Mouse (Mus musculus) embryonic facial prominence, embryonic 13.5 days (tissue): ENCODE results near the gene Itpr2. TPM values are rescaled to one million over a fixed set of nuclear protein-coding genes. Genes with fewer than 3 reads are reported as not detected.
A peak's percentile ranks its signal among the peaks of the same experiment; 100 is the strongest.

Experiments
- ATAC-seq: fragments of 200-750 bp; cut with Nextera tagmentation; 2 replicates; pipeline ENCODE4 v1.8.0; 2017; ENCODE audit warnings: low read depth; ENCODE audit not compliant: insufficient number of reproducible peaks, insufficient read depth, low FRiP score, low TSS enrichment
- H3K27ac ChIP-seq: fragments of 300-500 bp; sonication (generic); 2 replicates; pipeline ENCODE4 v1.5.1; 2015; ENCODE audit warnings: moderate library complexity, mild to moderate bottlenecking, inconsistent platforms
- H3K27me3 ChIP-seq: fragments of 300-500 bp; sonication (generic); 2 replicates; pipeline ENCODE4 v1.6.1; 2015; ENCODE audit warnings: mild to moderate bottlenecking, inconsistent platforms
- H3K36me3 ChIP-seq: fragments of 300-500 bp; sonication (generic); 2 replicates; pipeline ENCODE4 v1.6.1; 2015; ENCODE audit warnings: mild to moderate bottlenecking, inconsistent platforms
- H3K4me1 ChIP-seq: fragments of 300-500 bp; sonication (generic); 2 replicates; pipeline ENCODE4 v1.6.1; 2015; ENCODE audit warnings: inconsistent platforms
- H3K4me2 ChIP-seq: fragments of 300-500 bp; sonication (generic); 2 replicates; pipeline ENCODE4 v1.6.1; 2015; ENCODE audit warnings: moderate library complexity, mild to moderate bottlenecking, inconsistent platforms
- H3K4me3 ChIP-seq: fragments of 300-500 bp; sonication (generic); 2 replicates; pipeline ENCODE4 v1.5.1; 2015; ENCODE audit warnings: mild to moderate bottlenecking, inconsistent platforms
- H3K9ac ChIP-seq: fragments of 300-500 bp; sonication (generic); 2 replicates; pipeline ENCODE4 v1.6.1; 2015; ENCODE audit warnings: mild to moderate bottlenecking, inconsistent platforms
- H3K9me3 ChIP-seq: fragments of 300-500 bp; sonication (generic); 2 replicates; pipeline ENCODE4 v1.6.1; 2016; ENCODE audit warnings: inconsistent platforms
- WGBS: fragments of 180-500 bp; shearing (Covaris S2); methylation state at CpG from one replicate; pipeline ENCODE4 v1.1.7; 2015; ENCODE audit warnings: mixed read lengths; 5-methylcytosine and 5-hydroxymethylcytosine counted together
- polyA plus RNA-seq: library from polyadenylated mRNA; unstranded; fragments of >200 nt; fragmentation: Nextera tagmentation; extraction: Ambion mirVana; gene quantifications from 2 replicates; pipeline ENCODE4 v1.2.1, GENCODE M21; 2015

The Itpr2 gene
- polyA plus RNA-seq, 1 experiment from 2014 or later = 9.3 TPM

DNA sequence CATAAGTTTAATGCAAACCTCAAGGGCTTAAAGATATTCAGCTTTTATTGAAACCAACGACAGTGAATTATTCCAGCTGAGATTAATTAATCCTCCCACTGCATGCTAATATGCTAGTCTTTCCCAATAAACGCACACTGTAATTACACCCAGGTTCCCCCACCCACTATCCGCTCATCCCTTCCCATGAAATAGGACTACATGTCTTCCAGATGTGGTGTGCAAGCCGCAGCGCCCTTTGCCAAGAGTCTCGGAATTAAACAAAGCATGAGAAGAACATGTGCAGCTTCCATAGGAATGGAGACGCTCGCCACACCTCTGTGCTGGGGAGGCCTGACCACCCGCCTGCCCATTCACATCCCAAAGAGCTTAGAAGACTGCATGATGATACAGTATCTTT is 247.1 kb downstream of the Itpr2 start:
- Histone ChIP-seq H3K27me3 (no peaks in the 10 kb centered on the region), H3K36me3 (no peaks in the 10 kb centered on the region), H3K4me3 (no peak overlapping the region), H3K4me1 (peaks cover 24% of the 10 kb centered on the region), H3K27ac (peak overlapping the region; percentile 39; the same call in 1 of the 2 replicates), H3K4me2 (no peak overlapping the region), H3K9me3 (no peaks in the 10 kb centered on the region), H3K9ac (no peak overlapping the region)
- WGBS = 32% methylated on average over 9 of the region's 9 CpGs
- ATAC-seq = peak; percentile 57

GRCm38 (mm10) chr6:146254216-146254820 is 247.7 kb downstream of the Itpr2 start:
- Histone ChIP-seq H3K4me2 (no peak overlapping the region), H3K4me1 (peaks cover 24% of the 10 kb centered on the region), H3K9ac (no peak overlapping the region), H3K4me3 (no peak overlapping the region), H3K27me3 (peaks cover 2% of the 10 kb centered on the region; the same call in 1 of the 2 replicates), H3K36me3 (no peaks in the 10 kb centered on the region), H3K9me3 (no peaks in the 10 kb centered on the region), H3K27ac (no peak overlapping the region)
- ATAC-seq = peak; percentile 78; the same call in 1 of the 2 replicates
- 48% methylated on average over 3 of the region's 3 CpGs for WGBS

GRCm38 (mm10) chr6:146249096-146249495 is 252.9 kb downstream of the Itpr2 start:
- Histone ChIP-seq H3K4me1 (peaks cover 11% of the 10 kb centered on the region), H3K27ac (no peak overlapping the region), H3K36me3 (no peaks in the 10 kb centered on the region), H3K4me3 (no peak overlapping the region), H3K9me3 (no peaks in the 10 kb centered on the region), H3K27me3 (peaks cover 3% of the 10 kb centered on the region; the same call in 1 of the 2 replicates), H3K4me2 (no peak overlapping the region), H3K9ac (no peak overlapping the region)
- no peak for ATAC-seq
- WGBS = 87% methylated on average over 6 of the region's 6 CpGs

DNA sequence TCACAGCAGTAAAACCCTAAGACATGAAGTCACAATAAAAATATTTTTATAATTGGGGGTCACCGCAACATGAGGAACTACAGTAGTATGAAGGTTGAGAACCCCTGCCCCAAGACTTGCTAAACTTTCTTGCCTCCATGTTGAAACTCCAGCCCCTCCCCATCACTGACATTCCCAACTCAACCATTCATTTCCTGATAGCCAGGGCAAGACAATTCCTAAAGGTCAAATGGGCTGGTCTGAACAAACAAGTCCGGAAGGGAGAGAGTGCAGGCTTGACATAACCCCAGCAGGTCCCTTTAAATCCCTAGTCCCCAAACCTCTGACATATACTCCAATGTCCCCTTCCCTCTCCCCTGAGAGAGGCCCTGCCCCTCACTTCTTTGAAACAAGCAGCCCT is 253.7 kb downstream of the Itpr2 start:
- whole genome bisulfite sequencing = 75% methylated on average over 2 of the region's 2 CpGs
- H3K4me3 ChIP-seq = no peak overlapping the region
- no peak overlapping the region for H3K9ac ChIP-seq
- H3K9me3 ChIP-seq = no peaks in the 10 kb centered on the region
- no peak overlapping the region for H3K27ac ChIP-seq
- ATAC-seq = no peak
- no peaks in the 10 kb centered on the region for H3K36me3 ChIP-seq
- H3K4me1 ChIP-seq = peaks cover 7% of the 10 kb centered on the region
- no peak overlapping the region for H3K4me2 ChIP-seq
- H3K27me3 ChIP-seq = peaks cover 3% of the 10 kb centered on the region; the same call in 1 of the 2 replicates

DNA sequence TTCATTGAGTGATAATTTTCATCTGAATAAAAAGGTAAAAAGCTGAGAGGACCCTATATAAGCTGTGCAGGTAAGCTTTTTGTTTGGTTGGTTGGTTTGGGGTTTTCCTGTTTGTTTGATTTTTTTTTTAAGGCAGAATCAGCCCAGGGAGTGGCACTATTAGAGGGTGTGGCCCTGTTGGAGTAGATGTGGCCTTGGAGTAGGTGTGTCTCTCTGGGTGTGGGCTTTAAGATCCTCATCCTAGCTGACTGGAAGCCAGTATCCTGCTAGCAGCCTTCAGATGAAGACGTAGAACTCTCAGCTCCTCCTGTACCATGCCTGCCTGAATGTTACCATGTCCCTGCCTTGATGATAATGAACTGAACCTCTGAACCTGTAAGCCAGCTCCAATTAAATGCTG is 254.1 kb downstream of the Itpr2 start:
- H3K4me3 ChIP-seq = no peak overlapping the region
- no peak overlapping the region for H3K4me2 ChIP-seq
- no peak for ATAC-seq
- H3K27me3 ChIP-seq = peaks cover 3% of the 10 kb centered on the region; the same call in 1 of the 2 replicates
- H3K9me3 ChIP-seq = no peaks in the 10 kb centered on the region
- H3K36me3 ChIP-seq = no peaks in the 10 kb centered on the region
- H3K9ac ChIP-seq = no peak overlapping the region
- peaks cover 10% of the 10 kb centered on the region for H3K4me1 ChIP-seq
- H3K27ac ChIP-seq = no peak overlapping the region
- WGBS = 84% methylated on average over 1 of the region's 1 CpGs

GRCm38 (mm10) chr6:146246368-146246767 is 255.7 kb downstream of the Itpr2 start:
- H3K9me3 ChIP-seq = no peaks in the 10 kb centered on the region
- no peak overlapping the region for H3K27ac ChIP-seq
- no peak overlapping the region for H3K9ac ChIP-seq
- H3K4me3 ChIP-seq = no peak overlapping the region
- ATAC-seq = no peak
- peaks cover 3% of the 10 kb centered on the region; the same call in 1 of the 2 replicates for H3K27me3 ChIP-seq
- peaks cover 10% of the 10 kb centered on the region for H3K4me1 ChIP-seq
- 54% methylated on average over 6 of the region's 6 CpGs for WGBS
- H3K36me3 ChIP-seq = no peaks in the 10 kb centered on the region
- H3K4me2 ChIP-seq = no peak overlapping the region

GRCm38 (mm10) chr6:146245888-146246287 is 256.1 kb downstream of the Itpr2 start:
- Histone ChIP-seq H3K9me3 (no peaks in the 10 kb centered on the region), H3K9ac (no peak overlapping the region), H3K27me3 (peaks cover 3% of the 10 kb centered on the region; the same call in 1 of the 2 replicates), H3K27ac (no peak overlapping the region), H3K36me3 (no peaks in the 10 kb centered on the region), H3K4me2 (no peak overlapping the region), H3K4me1 (peaks cover 10% of the 10 kb centered on the region), H3K4me3 (no peak overlapping the region)
- ATAC-seq = no peak
- 64% methylated on average over 9 of the region's 9 CpGs for WGBS

DNA sequence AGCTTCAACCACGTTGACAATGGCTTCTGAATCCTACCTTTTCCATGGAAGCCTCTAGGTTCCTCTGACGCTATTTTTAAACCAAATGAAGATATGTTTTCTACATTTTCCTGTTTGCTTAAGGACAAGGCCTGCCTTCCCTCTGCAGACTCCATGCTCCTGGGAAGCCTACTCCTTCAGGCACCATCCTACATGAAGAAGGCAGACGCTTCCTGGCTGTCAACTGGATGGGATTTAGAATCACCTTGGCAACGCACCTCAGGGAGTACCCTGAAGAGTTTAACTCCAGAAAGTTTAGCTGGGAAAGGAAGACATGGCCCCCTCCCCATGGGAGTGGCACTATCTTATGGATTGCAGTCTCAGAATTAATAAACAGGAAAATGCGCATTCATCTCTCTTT is 259.0 kb downstream of the Itpr2 start:
- no peak overlapping the region for H3K4me2 ChIP-seq
- no peaks in the 10 kb centered on the region for H3K27me3 ChIP-seq
- H3K9me3 ChIP-seq = no peaks in the 10 kb centered on the region
- 67% methylated on average over 5 of the region's 5 CpGs for WGBS
- no peak overlapping the region for H3K9ac ChIP-seq
- H3K36me3 ChIP-seq = no peaks in the 10 kb centered on the region
- no peak overlapping the region for H3K4me3 ChIP-seq
- no peak for ATAC-seq
- H3K4me1 ChIP-seq = peaks cover 10% of the 10 kb centered on the region
- no peak overlapping the region for H3K27ac ChIP-seq

DNA sequence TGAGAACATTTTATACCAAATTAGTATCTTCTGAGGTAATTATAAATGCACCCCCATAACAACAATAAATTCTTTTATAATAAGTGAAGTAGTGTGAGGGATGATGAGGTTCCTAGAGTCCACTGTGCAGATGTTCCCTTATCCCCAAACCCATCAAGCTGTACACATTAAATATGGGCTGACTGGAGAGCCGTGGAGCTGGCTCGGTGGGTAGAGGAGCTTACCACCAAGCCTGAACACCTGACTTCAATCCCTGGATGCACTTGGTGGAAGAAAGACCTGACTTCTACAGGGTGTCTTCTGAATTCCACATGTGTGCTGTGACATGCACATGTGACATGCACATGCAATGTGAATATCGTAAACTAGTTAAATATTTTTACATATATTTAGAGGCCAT is 260.7 kb downstream of the Itpr2 start:
- ATAC-seq = no peak
- H3K9me3 ChIP-seq = no peaks in the 10 kb centered on the region
- H3K4me1 ChIP-seq = peaks cover 10% of the 10 kb centered on the region
- no peak overlapping the region for H3K4me3 ChIP-seq
- H3K27ac ChIP-seq = no peak overlapping the region
- no peaks in the 10 kb centered on the region for H3K27me3 ChIP-seq
- WGBS = 80% methylated on average over 3 of the region's 3 CpGs
- H3K9ac ChIP-seq = no peak overlapping the region
- no peaks in the 10 kb centered on the region for H3K36me3 ChIP-seq
- H3K4me2 ChIP-seq = no peak overlapping the region

DNA sequence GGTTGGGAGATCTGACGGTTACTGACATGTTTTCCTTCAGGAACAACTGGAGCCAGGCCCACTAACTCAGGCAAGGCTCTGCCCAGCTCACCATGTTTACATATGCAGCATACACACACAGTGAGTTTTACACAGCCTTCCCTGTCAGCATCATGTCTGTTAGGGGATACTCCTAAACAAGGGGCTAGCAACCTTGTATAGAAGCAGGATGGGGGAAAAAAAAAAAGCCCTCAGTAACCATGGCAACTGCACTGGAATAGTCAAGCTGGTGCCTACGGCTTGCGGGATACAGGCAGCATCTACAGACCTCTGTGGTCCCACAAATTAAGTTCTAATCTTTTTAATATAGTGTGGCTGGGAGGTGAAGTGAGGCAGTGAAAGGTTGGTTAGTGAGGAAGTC is 266.9 kb downstream of the Itpr2 start:
- Histone ChIP-seq H3K27ac (no peak overlapping the region), H3K4me3 (no peak overlapping the region), H3K9ac (no peak overlapping the region), H3K4me2 (no peak overlapping the region), H3K27me3 (no peaks in the 10 kb centered on the region), H3K9me3 (no peaks in the 10 kb centered on the region), H3K4me1 (peaks cover 10% of the 10 kb centered on the region; the same call in 1 of the 2 replicates), H3K36me3 (no peaks in the 10 kb centered on the region; the same call in 1 of the 2 replicates)
- 42% methylated on average over 3 of the region's 3 CpGs for WGBS
- ATAC-seq = no peak

DNA sequence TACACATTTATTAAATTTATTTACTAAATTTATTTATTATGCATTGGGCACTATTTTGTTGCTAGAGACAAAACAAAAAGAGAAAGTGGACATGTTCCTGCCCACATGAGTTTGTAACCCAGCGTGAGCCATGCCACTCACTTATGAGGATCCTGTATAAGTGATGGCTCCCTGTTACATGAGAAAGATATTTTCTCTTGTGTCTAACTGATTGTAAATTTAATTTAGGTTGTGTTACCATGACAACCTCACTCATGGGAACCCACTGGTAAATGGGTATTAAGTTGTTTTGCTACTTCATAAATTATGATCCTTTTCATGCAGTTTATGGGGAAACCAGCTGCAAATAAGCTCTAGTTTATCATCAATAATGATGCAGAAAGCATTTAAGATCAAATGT is 267.6 kb downstream of the Itpr2 start:
- H3K27me3 ChIP-seq = no peaks in the 10 kb centered on the region
- H3K36me3 ChIP-seq = no peaks in the 10 kb centered on the region; the same call in 1 of the 2 replicates
- no peak overlapping the region for H3K4me3 ChIP-seq
- no peak for ATAC-seq
- H3K4me1 ChIP-seq = peaks cover 14% of the 10 kb centered on the region; the same call in 1 of the 2 replicates
- H3K9me3 ChIP-seq = no peaks in the 10 kb centered on the region
- 84% methylated on average over 1 of the region's 1 CpGs for WGBS
- no peak overlapping the region for H3K4me2 ChIP-seq
- no peak overlapping the region for H3K9ac ChIP-seq
- H3K27ac ChIP-seq = no peak overlapping the region

DNA sequence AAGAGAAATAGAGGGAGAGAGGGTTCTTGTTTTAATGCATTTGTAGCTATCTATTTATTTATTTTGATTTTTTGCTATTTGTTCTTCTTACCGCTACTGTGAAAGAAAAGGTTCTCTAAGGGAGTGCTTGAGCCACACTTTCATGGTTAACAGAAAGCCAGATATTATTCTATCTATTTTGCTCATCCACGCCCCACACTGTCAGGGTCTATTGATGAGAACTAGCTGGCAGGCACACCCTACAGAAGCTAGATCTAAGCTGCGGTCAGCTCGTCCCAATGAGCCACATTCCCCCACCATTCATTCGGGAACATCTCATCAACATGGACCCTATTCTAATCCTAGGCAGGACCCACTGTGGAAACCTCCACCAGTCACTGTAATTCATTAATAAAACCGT is 271.1 kb downstream of the Itpr2 start:
- ATAC-seq = no peak
- Histone ChIP-seq H3K4me1 (peaks cover 14% of the 10 kb centered on the region; the same call in 1 of the 2 replicates), H3K9ac (no peak overlapping the region), H3K27me3 (no peaks in the 10 kb centered on the region), H3K4me2 (no peak overlapping the region), H3K36me3 (no peaks in the 10 kb centered on the region; the same call in 1 of the 2 replicates), H3K4me3 (no peak overlapping the region), H3K27ac (no peak overlapping the region), H3K9me3 (no peaks in the 10 kb centered on the region)
- WGBS = 89% methylated on average over 6 of the region's 6 CpGs
